Comparison of ENCODE assay signal across 18 mouse cellular contexts in the genomic region with DNA sequence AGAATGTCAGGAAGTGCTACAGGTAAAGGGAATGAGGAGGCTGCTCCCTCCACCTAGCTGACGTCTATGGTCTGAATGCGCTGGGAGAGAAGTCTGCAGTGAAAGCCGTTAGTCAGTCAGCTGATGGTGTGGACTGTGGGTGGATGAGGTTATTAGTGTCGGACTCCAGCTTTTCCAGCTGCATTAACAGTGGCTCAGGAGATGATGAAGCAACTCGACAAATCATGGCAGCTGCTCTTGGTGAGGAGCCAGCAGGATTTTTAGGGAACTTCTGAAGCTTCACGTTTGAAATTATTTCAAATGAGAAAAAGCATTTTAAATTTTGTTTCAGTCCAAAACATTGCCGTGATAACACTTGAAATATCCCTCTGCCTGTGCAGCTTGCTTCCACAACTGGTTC. TPM values are rescaled to one million over a fixed set of nuclear protein-coding genes. Genes with fewer than 3 reads are reported as not detected.
DNase-seq lines count a peak whose midpoint lies in the region; ATAC-seq and TF ChIP-seq lines count a peak whose summit lies in the region.
"Had no signal": no experiment of that assay in that cellular context is flagged by ENCODE, and none has a peak within 500 bp of the region (broad histone marks: within the 10 kb centered on the region; RNA-seq: fewer than 3 reads in every experiment).

No protein-coding gene starts in this region.

- TF ChIP-seq CTCF in spleen, adult 2 months (IDR thresholded peaks at IDR 0.05; ENCODE audit: extremely low read depth, insufficient read depth, insufficient read length, insufficient replicate concordance) = no peak
- no peak for TF ChIP-seq CTCF in kidney, adult 2 months (conservative IDR thresholded peaks at IDR 0.05; ENCODE audit: insufficient read depth, insufficient read length, low read depth, low read length)

- ATAC-seq in heart, embryonic 11.5 days (replicated peaks; ENCODE audit: insufficient number of reproducible peaks, low FRiP score, low TSS enrichment) = no peak
- ATAC-seq in cerebellum, adult (ENCODE audit: insufficient number of reproducible peaks, low FRiP score, low TSS enrichment) = no peak
- ATAC-seq: hindbrain, postnatal 0 days had no signal

- H3K36me3 ChIP-seq in heart, embryonic 11.5 days (ENCODE audit: control insufficient read depth, insufficient read depth, low read length) = no peaks in the 10 kb centered on the region
- peaks cover 4% of the 10 kb centered on the region for H3K36me3 ChIP-seq in spleen, adult 2 months (ENCODE audit: control insufficient read depth, insufficient read depth, low read length)
- H3K36me3 ChIP-seq in kidney, adult 2 months (ENCODE audit: control insufficient read depth, insufficient read depth, low read length) = no peaks in the 10 kb centered on the region

- TF ChIP-seq POLR2A in spleen, adult 2 months (IDR thresholded peaks at IDR 0.05; ENCODE audit: low read depth, low read length) = no peak
- no peak for TF ChIP-seq POLR2A in kidney, adult 2 months (IDR thresholded peaks at IDR 0.05; ENCODE audit: low read depth, low read length)

- no peak overlapping the region for H3K9ac ChIP-seq in heart, embryonic 11.5 days (ENCODE audit: low read depth, low read length)
- H3K9ac ChIP-seq: embryonic facial prominence, embryonic 15.5 days; heart, embryonic 15.5 days; stomach, embryonic 15.5 days had no signal

- 81% methylated on average over 7 of the region's 7 CpGs for WGBS in heart, embryonic 11.5 days (ENCODE audit: insufficient replicate concordance)
- 81% methylated on average over 7 of the region's 7 CpGs for WGBS in spleen, adult 2 months
- 78% methylated on average over 7 of the region's 7 CpGs for WGBS in kidney, adult 2 months

- no peak overlapping the region for H3K4me3 ChIP-seq in heart, embryonic 11.5 days (ENCODE audit: low read depth, low read length)
- H3K4me3 ChIP-seq in spleen, adult 2 months (ENCODE audit: extremely low read depth, insufficient read depth, insufficient read length) = no peak overlapping the region
- no peak overlapping the region for H3K4me3 ChIP-seq in kidney, adult 2 months (ENCODE audit: insufficient read depth, low read depth, low read length)
- H3K4me3 ChIP-seq: embryonic facial prominence, embryonic 15.5 days; heart, embryonic 15.5 days; stomach, embryonic 15.5 days had no signal

- H3K4me2 ChIP-seq in heart, embryonic 11.5 days = no peak overlapping the region
- H3K4me2 ChIP-seq: embryonic facial prominence, embryonic 15.5 days; heart, embryonic 15.5 days; stomach, embryonic 15.5 days had no signal

- H3K27ac ChIP-seq in heart, embryonic 11.5 days (ENCODE audit: low read depth, low read length) = no peak overlapping the region
- H3K27ac ChIP-seq in spleen, adult 2 months (ENCODE audit: insufficient read depth, low read length) = peak overlapping the region; percentile 75
- no peak overlapping the region for H3K27ac ChIP-seq in kidney, adult 2 months (ENCODE audit: insufficient read depth, low read depth, low read length)
- H3K27ac ChIP-seq: embryonic facial prominence, embryonic 15.5 days; heart, embryonic 15.5 days; hindbrain, postnatal 0 days; stomach, embryonic 15.5 days had no signal

- H3K27me3 ChIP-seq in heart, embryonic 11.5 days (ENCODE audit: control insufficient read depth, insufficient read depth, low read length) = no peaks in the 10 kb centered on the region
- H3K27me3 ChIP-seq in spleen, adult 2 months (ENCODE audit: control insufficient read depth, insufficient read depth, low read length) = no peaks in the 10 kb centered on the region
- no peaks in the 10 kb centered on the region for H3K27me3 ChIP-seq in kidney, adult 2 months (replicated peaks; ENCODE audit: control insufficient read depth, insufficient read depth, low read length)
- H3K27me3 ChIP-seq: embryonic facial prominence, embryonic 15.5 days; heart, embryonic 15.5 days; stomach, embryonic 15.5 days had no signal

- H3K4me1 ChIP-seq in heart, embryonic 11.5 days (ENCODE audit: control insufficient read depth, insufficient read depth, low read length) = 0 out of 2 replicates have a peak, but pooled peaks cover 5% of the 10 kb centered on the region
- H3K4me1 ChIP-seq in spleen, adult 2 months (ENCODE audit: control insufficient read depth, insufficient read depth, insufficient read length) = peaks cover 51% of the 10 kb centered on the region
- no peaks in the 10 kb centered on the region for H3K4me1 ChIP-seq in kidney, adult 2 months (ENCODE audit: control insufficient read depth, insufficient read depth, low read length)
- H3K4me1 ChIP-seq: embryonic facial prominence, embryonic 15.5 days; stomach, embryonic 15.5 days had no signal

- H3K9me3 ChIP-seq in heart, embryonic 11.5 days (replicated peaks; ENCODE audit: control insufficient read depth, low read length) = no peaks in the 10 kb centered on the region
- H3K9me3 ChIP-seq: embryonic facial prominence, embryonic 15.5 days; heart, embryonic 15.5 days; stomach, embryonic 15.5 days had no signal

- peak; percentile 96 for DNase-seq in heart, adult 11 months
- no peak for DNase-seq in spleen, adult 2 months (ENCODE audit: low read depth in 1 of 2, low spot score in 2 of 2)
- DNase-seq in spleen, adult 12 weeks (ENCODE audit: low spot score) = no peak
- DNase-seq in heart, adult 9 months (ENCODE audit: low spot score in 2 of 2) = peak; percentile 43 to 55
- DNase-seq in kidney, adult 2 months = no peak
- no peak for DNase-seq in cerebellum, postnatal 36 days
- DNase-seq: adrenal gland, adult 8-10 months; liver; lung, adult 2 months; right cerebral cortex, postnatal 4 days; thymus, postnatal 36 days had no signal

RNA-seq across cellular contexts. Expression of a gene that starts 24.2 kb away (rescaled TPM):
- not detected in 2 replicates for polyA plus RNA-seq in heart, embryonic 11.5 days (2014; fragmentation: Nextera tagmentation; extraction: Ambion mirVana)
- 0.20 and 0.23 TPM in 2 replicates for polyA plus RNA-seq in spleen, adult 2 months (2012; rRNA removed)
- polyA plus RNA-seq in kidney, adult 2 months (2012; rRNA removed) = 0.18 TPM in 1 of 2 replicates, not detected in the other
- polyA plus RNA-seq: embryonic facial prominence, embryonic 15.5 days; heart, embryonic 15.5 days; hindbrain, postnatal 0 days; kidney, embryonic 14.5 days; lung, adult 2 months; stomach, embryonic 15.5 days had no signal

RNA-seq across cellular contexts. Expression of a gene that starts 45.3 kb away (rescaled TPM):
- 1.5 TPM in 2 replicates for polyA plus RNA-seq in heart, embryonic 11.5 days (2014; fragmentation: Nextera tagmentation; extraction: Ambion mirVana)
- 19.3 and 21.5 TPM in 2 replicates for polyA plus RNA-seq in spleen, adult 2 months (2012; rRNA removed)
- polyA plus RNA-seq in kidney, adult 2 months (2012; rRNA removed) = 0.65 and 1.7 TPM in 2 replicates

Comparison
In these comparisons a context has a peak if more than half of its experiments do, and no peak if none do; other contexts are left out.
1. DNase-seq: peak in heart, adult 11 months (single experiment) and heart, adult 9 months (2 of 2); none in spleen, adult 2 months (0 of 2), spleen, adult 12 weeks (single experiment), kidney, adult 2 months (single experiment) and cerebellum, postnatal 36 days (0 of 2).